Mouse (Mus musculus) 3T3-L1 (cell line): ENCODE results near the gene Ush1g.
A peak's percentile ranks its signal among the peaks of the same experiment; 100 is the strongest.

Experiments
- DNase-seq: peaks from one replicate; pipeline ENCODE4 v3.0.0-alpha.2; 2015; ENCODE audit warnings: low read depth, low spot score

The Ush1g gene

DNA sequence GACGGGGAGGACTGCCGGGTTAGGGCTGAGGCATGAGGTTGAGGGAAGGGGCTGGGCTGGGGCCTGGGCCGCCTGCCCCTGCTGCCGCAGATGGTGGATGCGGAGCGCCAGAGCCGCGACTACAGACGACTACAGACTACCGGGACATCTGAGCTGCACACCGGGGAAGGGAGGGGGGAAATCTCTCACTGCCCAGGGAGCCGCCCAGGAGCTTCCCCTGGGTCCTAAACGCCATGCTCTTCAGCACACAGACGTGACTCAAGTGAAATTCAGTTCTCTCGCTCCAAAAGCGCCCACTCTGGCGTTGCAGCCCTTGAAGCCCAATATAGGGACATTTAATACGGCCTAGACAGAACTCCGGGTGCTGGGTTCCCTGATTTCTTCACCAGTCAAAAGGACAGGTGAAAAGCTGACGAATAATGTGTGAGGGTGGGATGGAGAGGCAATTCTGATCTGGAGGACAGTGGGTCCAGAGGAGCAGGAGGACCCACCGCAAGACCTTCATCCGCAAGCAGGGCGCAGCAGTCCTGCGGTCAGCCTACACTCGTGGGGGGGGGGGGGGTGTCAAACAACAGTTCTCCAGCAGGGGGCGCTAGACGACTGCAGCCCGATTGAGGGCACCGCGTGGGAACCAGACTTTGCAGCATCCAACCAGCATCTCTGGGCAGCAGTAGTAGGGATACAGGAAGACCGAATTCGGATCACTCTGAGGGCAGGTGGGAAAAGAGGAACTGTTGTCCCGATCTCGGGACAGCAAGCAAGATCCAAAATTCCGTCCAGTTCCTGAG is at the start of gene Ush1g:
Ush1g (minus strand) TSS at position 136 of the 788 bp plus-strand sequence.
- DNase-seq = peak; percentile 70

DNA sequence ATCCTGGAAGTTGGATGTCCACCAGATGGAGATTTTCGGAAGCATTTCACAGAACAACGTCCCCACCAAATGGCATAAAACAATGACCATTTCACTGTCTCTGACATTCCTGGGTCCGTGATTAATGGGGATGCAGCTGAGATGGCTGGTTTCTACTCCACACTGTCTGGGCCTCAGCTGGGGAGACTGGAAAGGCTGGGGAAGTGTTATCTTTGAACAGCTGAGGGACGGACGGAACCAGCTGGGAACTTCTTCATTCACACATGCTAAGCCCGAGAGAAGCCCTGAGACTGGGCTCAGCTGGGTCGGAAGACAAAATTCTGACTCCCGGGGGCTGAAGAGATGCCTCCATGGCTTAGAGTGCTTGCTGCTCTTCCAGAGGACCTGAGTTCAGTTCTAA is 49.5 kb upstream of the Ush1g start:
- no peak for DNase-seq

DNA sequence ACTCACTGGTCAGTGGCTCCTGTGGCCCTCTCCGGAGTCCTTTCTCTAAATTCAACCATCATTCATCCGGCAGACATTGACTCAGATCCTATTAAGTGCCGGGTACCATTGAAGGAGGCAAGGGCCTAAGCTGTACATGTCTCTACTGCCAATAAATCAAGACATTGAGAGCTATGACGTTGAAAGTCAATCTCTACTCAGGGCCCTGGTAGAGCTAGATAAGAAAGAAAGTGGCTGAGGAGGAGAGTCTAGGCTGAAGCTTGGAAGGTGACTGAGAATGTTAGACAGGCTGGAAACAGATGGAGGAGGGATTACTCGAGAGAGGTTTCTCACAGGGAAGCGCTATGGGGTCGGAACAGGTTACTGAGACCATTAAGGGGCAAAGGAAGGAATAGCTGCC is 48.5 kb upstream of the Ush1g start:
- DNase-seq = no peak

DNA sequence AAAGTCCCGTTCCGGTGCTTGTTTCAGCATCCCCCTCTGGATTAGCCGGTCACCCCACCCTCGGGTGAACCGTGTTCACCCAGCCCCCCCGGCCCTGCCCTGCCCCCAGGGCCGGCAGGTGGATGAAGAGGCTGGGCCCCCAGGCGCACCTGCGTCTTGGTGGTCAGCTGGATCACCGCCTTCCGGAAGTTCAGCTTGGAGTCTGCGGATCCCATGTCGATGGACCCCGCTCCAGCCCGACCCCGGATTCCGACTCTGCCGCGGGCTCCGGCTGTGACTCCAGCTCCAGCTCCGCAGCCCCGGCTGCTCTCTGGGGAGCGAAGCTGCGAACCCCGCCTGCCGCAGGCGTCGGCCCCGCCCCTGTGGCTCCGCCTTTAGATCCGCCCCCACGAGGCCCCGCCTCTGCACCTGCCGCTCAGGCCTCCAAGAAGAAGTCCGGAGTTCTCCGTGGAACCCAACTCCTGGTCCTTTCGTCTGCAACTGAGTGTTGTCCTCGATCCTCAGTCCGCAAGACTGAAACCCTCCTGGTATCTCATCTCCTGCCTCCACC is 45.6 kb upstream of the Ush1g start, which contains the start of gene Hid1:
Hid1 (minus strand) TSS at position 362 of the 550 bp plus-strand sequence.
- no peak for DNase-seq

DNA sequence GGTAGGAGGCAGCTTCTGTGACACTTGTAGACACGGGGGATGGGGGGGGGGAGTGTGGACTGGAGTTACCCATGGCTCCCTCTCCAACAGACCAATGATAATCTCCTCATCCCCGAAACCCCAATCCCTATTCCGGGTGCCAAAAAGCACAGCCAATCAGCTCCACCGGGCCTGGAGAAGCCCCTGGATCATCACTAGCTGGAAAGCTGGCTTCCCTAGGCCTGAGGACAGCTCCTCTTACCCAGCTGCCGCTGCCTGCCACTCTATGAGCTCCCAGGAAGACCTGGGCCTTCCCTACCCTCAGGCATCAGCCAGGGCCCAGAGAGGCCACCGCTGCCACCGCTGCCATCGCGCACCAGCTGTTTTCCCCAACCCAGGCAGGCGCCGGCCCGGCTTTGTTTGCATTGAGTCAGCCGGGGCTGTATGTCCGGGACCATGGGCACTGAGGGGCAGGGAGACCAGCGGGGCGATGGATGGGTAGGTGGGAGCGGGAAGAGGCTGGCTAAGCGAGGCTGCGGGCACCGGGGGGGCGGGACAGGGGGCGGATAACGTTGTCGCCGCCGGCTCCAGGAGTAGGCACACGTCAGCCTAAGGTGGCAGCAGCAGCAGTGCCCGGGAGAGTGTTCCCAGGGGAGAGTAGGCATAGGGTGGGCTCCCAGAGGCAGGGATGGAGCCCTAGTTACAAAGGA is 45.0 kb upstream of the Ush1g start:
- DNase-seq = no peak

DNA sequence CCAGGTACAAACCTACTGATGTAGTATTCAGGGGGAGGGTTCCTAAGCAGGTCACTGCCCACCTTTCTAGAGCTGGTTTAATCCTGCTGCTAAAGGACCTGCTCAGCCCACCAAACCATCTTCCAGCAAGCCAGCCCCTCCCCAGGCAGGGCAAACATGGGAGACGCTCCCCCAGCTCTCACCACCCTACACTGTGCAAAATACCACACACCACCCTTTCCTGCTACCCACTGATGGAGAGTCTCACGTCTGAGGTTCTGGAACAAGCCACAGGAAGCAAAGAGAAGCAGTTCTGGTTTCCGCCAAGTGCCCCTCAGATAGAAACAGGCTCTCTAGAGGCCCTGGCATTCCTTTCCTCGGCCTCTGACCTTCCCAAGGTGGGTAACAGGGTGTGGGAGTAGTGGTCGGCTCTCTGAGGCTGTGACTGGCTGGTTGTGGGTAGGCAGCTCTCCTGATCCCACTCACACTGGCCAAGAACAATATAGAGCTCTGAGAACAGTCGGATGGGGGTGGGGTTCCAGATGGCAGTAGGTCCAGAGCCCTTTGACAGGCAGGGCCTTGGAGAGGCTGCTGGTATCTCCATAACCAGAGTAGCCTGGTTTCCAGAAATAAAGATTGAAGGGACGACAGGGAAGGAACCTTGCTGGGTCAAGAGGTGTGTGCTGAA is 44.3 kb upstream of the Ush1g start:
- peak; percentile 44 for DNase-seq

DNA sequence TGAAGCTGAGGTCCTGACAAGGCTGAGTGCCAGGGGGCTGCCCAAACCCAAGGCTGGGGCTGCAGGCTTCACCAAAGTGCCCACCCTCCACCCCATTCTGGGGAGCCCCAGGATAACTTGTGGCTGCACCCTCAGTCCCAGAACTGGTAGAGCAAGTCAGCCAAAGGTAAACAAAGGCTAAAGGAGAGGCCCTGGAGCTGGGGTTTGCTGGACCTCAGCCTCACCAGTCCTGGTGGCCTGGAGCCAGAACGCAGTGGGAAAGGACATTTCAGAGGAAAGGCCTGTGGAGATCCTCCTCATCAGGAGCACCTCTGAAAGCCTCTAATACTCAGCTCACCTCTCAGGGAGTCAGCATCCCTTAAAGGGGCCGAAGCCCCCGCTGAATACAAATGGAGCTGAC is 42.3 kb upstream of the Ush1g start:
- DNase-seq = no peak

DNA sequence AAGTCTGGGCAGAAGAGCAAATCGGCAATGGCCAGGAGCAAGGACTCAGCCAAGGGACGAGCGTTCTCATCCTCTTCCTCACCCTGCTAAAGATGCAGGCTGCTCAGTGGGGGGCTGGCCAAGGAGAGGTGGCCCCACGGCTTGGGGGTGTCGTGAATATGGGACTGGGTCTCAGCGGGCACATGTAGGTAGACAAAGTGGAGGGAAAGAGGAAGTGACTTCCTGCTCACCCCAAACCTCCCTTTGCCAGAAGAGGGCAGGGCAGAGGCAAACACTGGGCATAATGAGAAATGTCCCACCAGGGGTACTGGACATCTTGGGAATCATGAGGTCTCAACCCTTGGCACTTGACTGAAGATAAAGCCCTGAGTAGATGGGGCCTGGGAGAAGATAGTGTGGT is 37.9 kb upstream of the Ush1g start:
- peak; percentile 33 for DNase-seq

DNA sequence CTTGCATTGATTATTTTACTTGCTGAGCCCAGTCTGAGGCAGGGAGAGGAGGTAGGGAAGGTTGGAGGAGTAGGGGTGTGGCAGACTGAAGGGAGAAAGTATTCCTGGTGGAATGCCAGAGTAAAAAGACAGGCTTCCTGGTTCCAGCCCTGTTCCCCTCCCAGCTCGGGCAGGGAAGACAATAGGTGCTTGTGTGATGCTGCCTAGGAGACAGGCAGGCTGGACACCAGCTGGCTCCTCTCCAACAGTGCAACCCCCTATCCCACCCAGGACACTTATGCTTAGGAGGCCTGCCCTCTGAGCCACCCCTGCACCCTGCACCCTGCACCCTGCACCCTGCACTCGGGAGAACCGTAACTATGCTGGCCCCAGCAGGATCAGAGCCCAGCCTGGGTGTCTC is 37.5 kb upstream of the Ush1g start:
- DNase-seq = peak; percentile 40

DNA sequence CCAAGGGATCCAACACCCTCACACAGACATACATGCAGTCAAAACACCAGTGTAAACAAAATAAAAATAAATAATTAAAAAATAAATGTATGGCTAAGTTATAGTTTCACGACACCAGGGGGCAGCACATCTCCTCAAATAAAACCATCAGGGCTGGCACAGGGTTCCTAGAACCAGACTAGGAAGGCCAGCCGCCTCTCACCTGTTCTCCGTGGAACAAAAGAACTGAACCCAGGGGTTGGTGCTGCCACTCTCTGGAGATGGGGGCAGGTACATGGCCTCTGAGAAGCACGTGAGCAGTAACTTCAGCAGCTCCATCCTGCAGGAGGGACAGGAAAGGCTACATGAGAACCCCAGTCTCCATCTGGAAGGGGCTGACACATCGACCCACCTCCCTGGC is 36.6 kb upstream of the Ush1g start:
- peak; percentile 89 for DNase-seq

DNA sequence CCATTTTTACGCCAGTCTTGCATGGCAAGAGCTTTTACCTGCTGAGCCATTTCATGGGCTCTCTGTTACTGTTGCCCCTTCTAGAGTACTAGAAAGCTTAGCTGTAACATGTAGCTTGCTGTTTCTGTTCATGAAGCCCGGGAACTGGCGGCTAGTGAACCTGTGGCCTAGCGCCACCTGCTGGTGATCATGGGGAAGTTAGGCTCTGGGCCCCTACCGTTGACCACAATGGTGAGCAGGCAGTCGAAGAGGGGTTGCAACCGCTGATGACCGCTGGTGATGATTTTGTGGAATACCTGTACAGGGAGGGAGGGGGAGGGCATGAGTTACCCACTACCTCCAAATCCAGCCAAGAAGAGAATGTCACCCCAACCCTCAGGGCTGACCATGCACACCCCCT is 32.3 kb upstream of the Ush1g start:
- DNase-seq = peak; percentile 90

DNA sequence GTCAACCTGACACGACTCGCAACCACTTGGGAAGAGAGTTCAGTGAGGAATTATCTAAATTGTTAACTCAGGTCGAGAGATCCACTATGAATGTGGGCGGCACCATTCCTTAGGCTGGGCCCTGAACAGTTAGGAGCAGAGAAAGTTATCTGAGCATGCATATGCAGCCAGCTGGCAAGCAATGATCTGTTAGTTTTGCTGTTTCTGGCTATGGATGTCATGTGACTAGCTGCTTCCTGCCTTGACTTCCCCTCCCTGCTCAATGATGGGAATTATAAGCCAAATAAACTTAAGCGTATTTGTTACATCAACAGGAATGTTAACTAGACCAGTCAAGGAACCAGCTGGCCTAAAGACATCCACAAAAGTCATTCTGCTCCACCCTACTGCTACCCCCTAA is 31.5 kb upstream of the Ush1g start:
- no peak for DNase-seq

DNA sequence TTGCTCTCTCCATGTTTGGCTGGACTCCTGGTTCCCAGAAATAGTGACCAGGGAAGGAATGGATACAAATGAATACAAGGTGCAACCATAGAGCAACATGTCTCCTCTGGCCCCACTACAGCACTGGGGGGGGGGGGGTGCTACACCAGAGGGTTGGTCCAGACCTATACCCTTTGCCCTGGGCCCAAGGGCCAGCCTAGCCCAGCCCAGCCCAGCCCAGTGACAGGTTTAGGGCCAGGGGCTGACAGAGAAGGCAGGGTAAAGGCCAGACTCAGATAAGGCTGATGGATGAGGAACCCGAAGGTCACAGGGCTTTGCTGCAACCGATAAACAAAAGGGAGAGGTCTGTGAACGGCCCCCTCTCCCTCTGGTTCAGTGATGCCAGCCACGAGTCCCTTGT is 28.1 kb upstream of the Ush1g start:
- DNase-seq = no peak

DNA sequence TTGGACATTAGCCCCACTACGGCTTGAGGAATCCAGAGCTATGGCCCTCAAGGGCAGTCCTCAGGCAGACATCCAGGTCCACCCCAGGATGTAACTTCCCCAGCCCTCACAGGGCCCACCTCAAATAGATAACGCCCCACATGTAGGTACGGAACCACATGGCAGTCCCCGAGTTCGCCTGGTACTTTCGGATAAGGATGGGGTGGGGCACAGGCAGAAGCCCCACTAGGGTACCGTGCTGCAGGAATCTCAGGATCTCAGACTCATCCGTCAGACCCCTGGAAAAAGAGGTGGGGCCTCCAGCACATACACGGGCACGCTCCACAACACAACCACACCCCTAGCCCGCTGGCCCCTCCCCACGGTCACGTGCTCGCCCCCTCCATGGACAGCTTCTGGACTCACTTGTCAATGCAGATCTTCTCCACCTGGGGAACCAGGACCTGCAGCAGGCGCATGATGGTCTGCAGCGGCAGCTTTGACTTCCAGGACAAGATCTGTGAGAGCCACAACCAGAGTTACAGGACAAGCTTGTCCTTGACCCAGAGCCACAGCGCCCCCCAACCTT is 26.9 kb upstream of the Ush1g start:
- no peak for DNase-seq

DNA sequence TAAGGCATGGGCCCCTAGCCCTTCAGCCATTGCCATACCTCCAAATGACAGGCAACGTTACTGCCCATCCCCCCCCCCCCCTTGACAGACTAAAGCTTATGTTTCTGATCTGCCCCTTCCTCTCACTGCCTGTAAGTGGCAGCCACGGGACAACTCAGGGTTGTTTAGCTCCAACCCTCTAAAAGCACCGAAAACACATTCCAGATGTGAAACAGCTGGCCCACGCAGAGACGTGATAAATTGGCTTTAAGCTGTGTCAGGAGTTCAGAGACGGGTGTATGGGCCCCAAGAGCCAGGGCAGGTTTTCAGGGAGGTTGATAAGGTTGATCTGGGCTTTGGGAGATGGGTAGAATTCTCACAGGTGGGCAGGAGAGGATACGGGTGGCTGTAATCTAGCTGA is 23.7 kb upstream of the Ush1g start:
- DNase-seq = peak; percentile 45

DNA sequence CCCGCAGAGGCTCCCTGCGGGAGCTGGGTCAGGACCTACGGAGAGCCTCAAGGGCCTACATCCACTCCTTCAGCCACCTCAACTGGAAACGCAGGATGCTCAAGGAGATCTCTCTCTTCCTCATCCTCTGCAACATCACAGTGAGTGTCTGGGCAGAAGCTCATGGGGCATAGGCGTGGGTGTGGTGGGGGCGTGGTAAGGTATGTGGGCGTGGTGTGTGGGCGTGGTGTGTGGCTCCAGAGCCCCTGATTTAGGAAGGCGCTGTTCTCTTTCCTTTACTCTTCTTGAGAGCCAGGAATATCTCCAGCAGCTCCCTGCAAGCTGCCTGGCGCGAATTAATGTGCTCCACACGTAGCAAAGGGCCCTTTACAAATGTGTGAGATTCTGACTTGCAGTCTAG is 23.1 kb upstream of the Ush1g start:
- DNase-seq = no peak

DNA sequence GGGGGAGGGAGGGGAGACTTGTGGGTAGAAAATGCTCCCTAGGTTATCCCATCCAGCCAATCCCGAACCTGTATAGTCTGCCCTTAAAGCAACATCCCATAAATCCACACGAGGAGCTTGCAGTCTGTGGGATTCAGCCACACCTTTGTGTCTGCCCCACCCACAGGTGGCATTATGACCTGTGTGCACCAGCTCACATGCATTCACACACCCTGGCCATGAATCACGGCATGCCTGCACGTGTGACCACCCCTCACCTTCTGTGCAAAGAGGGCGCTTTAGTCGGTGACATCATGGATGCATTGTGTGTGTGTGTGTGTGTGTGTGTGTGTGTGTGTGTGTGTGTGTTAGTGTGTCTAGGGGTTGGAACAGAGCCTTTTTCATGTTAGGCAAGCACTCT is 20.0 kb upstream of the Ush1g start:
- DNase-seq = no peak

DNA sequence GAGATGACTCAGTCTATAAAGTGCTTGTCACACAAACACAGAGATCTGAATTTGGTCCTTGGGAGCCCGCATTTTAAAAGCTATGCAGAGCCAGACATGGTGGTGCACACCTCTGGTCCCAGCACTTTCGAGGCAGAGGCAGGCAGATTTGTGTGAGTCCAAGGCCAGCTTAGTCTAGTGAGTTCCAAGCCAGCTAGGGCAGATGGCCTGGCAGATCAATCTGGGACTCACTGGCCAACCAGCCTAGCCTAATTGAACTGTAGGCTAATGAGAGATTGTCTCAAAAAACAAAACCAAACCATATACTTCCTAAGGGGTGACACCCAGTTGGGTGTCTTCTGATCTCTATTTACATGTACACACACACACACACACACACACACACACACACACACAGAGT is 19.4 kb upstream of the Ush1g start:
- no peak for DNase-seq

DNA sequence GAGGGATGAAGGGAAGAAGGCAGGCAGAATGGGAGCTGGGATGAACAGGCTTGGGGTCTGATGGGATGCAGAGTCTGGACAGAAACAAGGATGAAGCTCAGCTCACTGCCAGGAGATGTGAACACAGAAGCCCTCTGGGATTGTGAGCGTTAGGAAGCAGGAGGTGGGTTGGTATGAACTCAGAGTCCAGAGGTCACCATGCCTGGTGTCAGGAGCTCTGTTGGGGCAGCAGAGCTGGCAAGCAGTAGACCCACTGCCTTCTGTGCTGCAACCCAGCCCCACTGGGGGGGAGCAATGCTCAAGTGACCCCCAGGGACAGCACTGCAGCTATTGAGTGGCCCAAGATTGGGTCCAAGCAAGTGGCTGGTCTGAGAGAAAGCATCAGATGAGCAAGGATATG is 16.0 kb upstream of the Ush1g start:
- DNase-seq = no peak

DNA sequence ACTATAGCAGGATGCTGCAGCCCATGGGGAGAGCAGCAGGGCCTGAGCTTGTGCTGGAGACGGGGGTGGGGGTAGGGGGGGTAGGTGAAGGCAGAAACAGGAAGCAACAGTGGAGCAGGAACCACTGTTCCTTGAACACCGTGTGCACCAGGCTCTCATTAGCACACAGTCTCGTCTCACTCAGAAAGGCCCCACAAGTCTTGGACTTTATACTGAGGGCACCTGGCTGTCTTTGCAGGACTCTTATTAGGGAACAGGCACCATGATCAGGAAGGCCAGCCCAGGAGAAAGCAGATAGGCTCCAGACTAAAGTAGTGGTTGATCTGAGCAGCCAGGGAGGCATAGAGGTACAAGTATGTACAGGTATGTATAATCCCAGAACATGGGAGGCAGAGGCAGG is 15.5 kb upstream of the Ush1g start:
- DNase-seq = no peak

DNA sequence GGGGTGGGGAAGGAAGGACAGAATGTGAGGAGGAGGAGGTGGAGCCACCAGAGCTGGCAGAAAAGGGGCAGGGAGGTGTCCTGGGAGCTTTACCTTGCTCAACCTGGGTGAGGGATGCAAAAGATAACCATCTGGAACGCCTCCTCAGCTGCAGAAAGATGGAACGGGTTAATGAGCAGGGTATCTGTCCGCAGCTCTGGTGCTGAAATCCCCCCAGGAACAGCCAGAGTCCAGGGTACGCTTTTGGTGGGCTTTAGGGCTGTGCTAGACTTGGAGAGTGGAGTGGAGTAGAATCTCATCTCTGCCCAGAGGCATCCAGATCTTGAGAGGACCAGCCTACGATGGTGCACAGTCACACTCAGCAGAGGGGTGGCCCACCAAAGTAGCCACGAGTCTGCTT is 14.3 kb upstream of the Ush1g start:
- DNase-seq = no peak

DNA sequence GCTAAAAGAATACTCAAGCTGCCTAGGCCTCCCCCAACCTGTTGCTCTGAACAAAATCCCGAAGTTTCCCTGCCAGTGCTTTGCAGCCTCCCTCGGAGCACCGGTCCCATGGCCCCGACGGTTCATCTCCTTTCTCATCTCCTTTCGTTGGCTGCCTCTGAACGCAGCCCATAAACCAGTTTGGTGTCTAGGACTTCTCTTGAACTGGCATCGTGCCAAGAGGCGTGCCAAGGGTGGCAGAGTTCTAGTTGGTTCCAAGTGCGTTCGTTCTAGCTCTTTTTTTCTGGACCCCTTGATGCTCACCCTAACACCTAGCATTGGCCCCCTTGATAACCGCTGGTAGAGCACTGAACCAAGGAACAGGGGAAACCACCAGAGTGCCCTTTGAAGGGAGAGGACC is 13.4 kb upstream of the Ush1g start:
- no peak for DNase-seq
